Mouse (Mus musculus): ENCODE results near the gene Wdr48.

Wdr48 gene

GRCm38 (mm10) chr9:119894339-119895009 lies at the start of gene Wdr48:
Gene Wdr48, plus strand, starts transcription at chr9:119894878.
- DNase-seq (ENCODE audit: low spot score in 2 of 2), result peak; percentile 98

- DNase-seq (ENCODE audit: low spot score in 2 of 2), result no peak
Measured at GRCm38 (mm10) chr9:119847187-119847586, 47.5 kb upstream of the Wdr48 start.

- DNase-seq (ENCODE audit: low spot score in 2 of 2), result no peak
Measured at GRCm38 (mm10) chr9:119848671-119849070, 46.0 kb upstream of the Wdr48 start.

GRCm38 (mm10) chr9:119849214-119849613 lies 45.5 kb upstream of the Wdr48 start:
- DNase-seq (ENCODE audit: low spot score in 2 of 2), result no peak

- no peak for DNase-seq (ENCODE audit: low spot score in 2 of 2)
Measured at GRCm38 (mm10) chr9:119852347-119853030, 42.2 kb upstream of the Wdr48 start.

- DNase-seq (ENCODE audit: low spot score in 2 of 2), result no peak
Measured at GRCm38 (mm10) chr9:119853071-119853846, 41.4 kb upstream of the Wdr48 start.

GRCm38 (mm10) chr9:119854170-119854569 lies 40.5 kb upstream of the Wdr48 start:
- DNase-seq (ENCODE audit: low spot score in 2 of 2), result no peak

- no peak for DNase-seq (ENCODE audit: low spot score in 2 of 2)
Measured at GRCm38 (mm10) chr9:119887144-119887901, 7.4 kb upstream of the Wdr48 start.

- DNase-seq (ENCODE audit: low spot score in 2 of 2), result no peak
Measured at GRCm38 (mm10) chr9:119888843-119889246, 5.8 kb upstream of the Wdr48 start.

- no peak for DNase-seq (ENCODE audit: low spot score in 2 of 2)
Measured at GRCm38 (mm10) chr9:119889446-119889845, 5.2 kb upstream of the Wdr48 start.

- no peak for DNase-seq (ENCODE audit: low spot score in 2 of 2)
Measured at GRCm38 (mm10) chr9:119890692-119891091, 4.0 kb upstream of the Wdr48 start.

GRCm38 (mm10) chr9:119893881-119894280 lies 797 bp upstream of the Wdr48 start:
- no peak for DNase-seq (ENCODE audit: low spot score in 2 of 2)

GRCm38 (mm10) chr9:119895040-119895721 lies 503 bp downstream of the Wdr48 start:
- peak in 1 of 2 experiments; percentile 35 for DNase-seq (ENCODE audit: low spot score in 2 of 2)

GRCm38 (mm10) chr9:119899446-119899845 lies 4.8 kb downstream of the Wdr48 start:
- DNase-seq (ENCODE audit: low spot score in 2 of 2), result no peak

GRCm38 (mm10) chr9:119902410-119903151 lies 7.9 kb downstream of the Wdr48 start:
- no peak for DNase-seq (ENCODE audit: low spot score in 2 of 2)

GRCm38 (mm10) chr9:119908708-119909107 lies 14.0 kb downstream of the Wdr48 start:
- no peak for DNase-seq (ENCODE audit: low spot score in 2 of 2)

- no peak for DNase-seq (ENCODE audit: low spot score in 2 of 2)
Measured at GRCm38 (mm10) chr9:119909931-119910330, 15.3 kb downstream of the Wdr48 start.

- DNase-seq (ENCODE audit: low spot score in 2 of 2), result no peak
Measured at GRCm38 (mm10) chr9:119913087-119913838, 18.6 kb downstream of the Wdr48 start.

- no peak for DNase-seq (ENCODE audit: low spot score in 2 of 2)
Measured at GRCm38 (mm10) chr9:119919858-119920257, 25.2 kb downstream of the Wdr48 start.

- no peak for DNase-seq (ENCODE audit: low spot score in 2 of 2)
Measured at GRCm38 (mm10) chr9:119923462-119923861, 28.8 kb downstream of the Wdr48 start.

All from heart, adult 9 months (tissue).